7 mouse cellular contexts compared by ENCODE assay signal in genomic region chr13:98316480-98317245, GRCm38 (mm10). TPM values are rescaled to one million over a fixed set of nuclear protein-coding genes. Genes with fewer than 3 reads are reported as not detected.
DNase-seq lines count a peak whose midpoint lies in the region; ATAC-seq lines count a peak whose summit lies in the region.

Btf3 (minus strand) TSS chr13:98317006.

- H3K4me2 ChIP-seq in embryonic facial prominence, embryonic 11.5 days (ENCODE audit: low read depth, low read length): peak within 1 kb of the TSS; percentile 64
- H3K4me2 ChIP-seq in midbrain, embryonic 13.5 days (replicated peaks): peak within 1 kb of the TSS; percentile 75

- H3K27ac ChIP-seq in embryonic facial prominence, embryonic 11.5 days (replicated peaks; ENCODE audit: low read depth, low read length): peak within 1 kb of the TSS; percentile 68
- H3K27ac ChIP-seq in limb, embryonic 10.5 days: peak within 1 kb of the TSS; percentile 98
- peak within 1 kb of the TSS; percentile 90 for H3K27ac ChIP-seq in midbrain, embryonic 13.5 days

- WGBS in embryonic facial prominence, embryonic 11.5 days: under 1% methylated on average over 68 of the region's 90 CpGs
- under 1% methylated on average over 90 of the region's 90 CpGs for WGBS in limb, embryonic 10.5 days
- under 1% methylated on average over 84 of the region's 90 CpGs for WGBS in midbrain, embryonic 13.5 days

- H3K4me3 ChIP-seq in embryonic facial prominence, embryonic 11.5 days (ENCODE audit: low read depth, low read length): peak within 1 kb of the TSS; percentile 85
- peak within 1 kb of the TSS; percentile 100 for H3K4me3 ChIP-seq in limb, embryonic 10.5 days
- peak within 1 kb of the TSS; percentile 98 for H3K4me3 ChIP-seq in midbrain, embryonic 13.5 days (replicated peaks)

- peak; percentile 88 for ATAC-seq in embryonic facial prominence, embryonic 11.5 days (replicated peaks; ENCODE audit: insufficient number of reproducible peaks, low FRiP score, low TSS enrichment, low read depth)
- ATAC-seq in granulocyte monocyte progenitor cell, adult 5-6 weeks (replicated peaks; ENCODE audit: poor library complexity, severe bottlenecking): peak; percentile 90
- ATAC-seq in midbrain, embryonic 13.5 days: peak; percentile 96

- DNase-seq in adrenal gland, postnatal 14 days: peak; percentile 97
- peak; percentile 97 for DNase-seq in embryonic facial prominence, embryonic 11.5 days (ENCODE audit: low spot score)
- DNase-seq in kidney, adult 11 months: peak; percentile 91
- peak; percentile 98 for DNase-seq in limb, embryonic 10.5 days (ENCODE audit: low spot score)
- DNase-seq in spleen, adult 12 weeks (ENCODE audit: low spot score): peak; percentile 89

- peak within 1 kb of the TSS; percentile 91 for H3K9ac ChIP-seq in embryonic facial prominence, embryonic 11.5 days (replicated peaks; ENCODE audit: low read length)
- peak within 1 kb of the TSS; percentile 97 for H3K9ac ChIP-seq in midbrain, embryonic 13.5 days (replicated peaks)

- no peaks in the 10 kb centered on the region for H3K9me3 ChIP-seq in embryonic facial prominence, embryonic 11.5 days (replicated peaks; ENCODE audit: control insufficient read depth, low read length)
- H3K9me3 ChIP-seq in limb, embryonic 10.5 days (replicated peaks): no peaks in the 10 kb centered on the region
- no peaks in the 10 kb centered on the region for H3K9me3 ChIP-seq in midbrain, embryonic 13.5 days

- H3K27me3 ChIP-seq in embryonic facial prominence, embryonic 11.5 days (ENCODE audit: control insufficient read depth, insufficient read depth, low read length): no peaks in the 10 kb centered on the region
- no peaks in the 10 kb centered on the region for H3K27me3 ChIP-seq in limb, embryonic 10.5 days (ENCODE audit: low read depth, poor library complexity, severe bottlenecking)
- H3K27me3 ChIP-seq in midbrain, embryonic 13.5 days: no peaks in the 10 kb centered on the region

- H3K4me1 ChIP-seq in embryonic facial prominence, embryonic 11.5 days (ENCODE audit: control insufficient read depth, insufficient read depth, low read length): no peaks in the 10 kb centered on the region
- H3K4me1 ChIP-seq in limb, embryonic 10.5 days: peaks cover 18% of the 10 kb centered on the region
- H3K4me1 ChIP-seq in midbrain, embryonic 13.5 days (replicated peaks): peaks cover 27% of the 10 kb centered on the region

- no peaks in the 10 kb centered on the region; the same call in 1 of the 2 replicates for H3K36me3 ChIP-seq in embryonic facial prominence, embryonic 11.5 days (replicated peaks; ENCODE audit: control insufficient read depth, insufficient read depth, low read depth, low read length)
- H3K36me3 ChIP-seq in limb, embryonic 10.5 days: peaks cover 36% of the 10 kb centered on the region
- peaks cover 17% of the 10 kb centered on the region for H3K36me3 ChIP-seq in midbrain, embryonic 13.5 days

RNA-seq across cellular contexts. Expression of gene Btf3, which starts in this region (rescaled TPM):
- total RNA-seq in adrenal gland, postnatal 14 days (2021): 364 and 430 TPM in 2 replicates
- 952 and 1,036 TPM in 2 replicates for polyA plus RNA-seq in embryonic facial prominence, embryonic 11.5 days (2014; fragmentation: Nextera tagmentation; extraction: Ambion mirVana)
- 959 and 1,109 TPM in 2 replicates for total RNA-seq in granulocyte monocyte progenitor cell, adult 5-6 weeks (2014; fragmentation: Nextera tagmentation)
- total RNA-seq in granulocyte monocyte progenitor cell, adult 5-6 weeks (2017): 1,746 and 2,150 TPM in 2 replicates
- 695 and 810 TPM in 2 replicates for polyA plus RNA-seq in limb, embryonic 10.5 days (2016; fragmentation: Nextera tagmentation; extraction: Ambion mirVana)
- 584 and 625 TPM in 2 replicates for polyA plus RNA-seq in midbrain, embryonic 13.5 days (2015; fragmentation: Nextera tagmentation; extraction: Ambion mirVana)

Comparison
In these comparisons a context has a peak if more than half of its experiments do, and no peak if none do; other contexts are left out.
1. Peak in every context shown above with its lines: DNase-seq, ATAC-seq, H3K4me3 ChIP-seq and H3K27ac ChIP-seq.